Mouse (Mus musculus) kidney, embryonic 14.5 days (tissue): ENCODE data around the gene Phf20. TPM values are rescaled to one million over a fixed set of nuclear protein-coding genes. Genes with fewer than 3 reads are reported as not detected.

Source experiments
- ATAC-seq: fragments of 200-750 bp; cut with Nextera tagmentation; 2 replicates; pipeline ENCODE4 v1.8.0; 2017; ENCODE audit warnings: moderate number of reproducible peaks, mild to moderate bottlenecking, moderate TSS enrichment, moderate library complexity; ENCODE audit not compliant: low FRiP score, low TSS enrichment
- H3K27ac ChIP-seq: fragments of 300-500 bp; sonication (generic); 2 replicates; pipeline ENCODE4 v1.5.1; 2014; ENCODE audit warnings: low read depth, mild to moderate bottlenecking, low read length, moderate library complexity, mixed read lengths
- H3K27me3 ChIP-seq: fragments of 300-500 bp; sonication (generic); 2 replicates; pipeline ENCODE4 v1.6.1; 2014; ENCODE audit warnings: mild to moderate bottlenecking, low read length; ENCODE audit not compliant: control insufficient read depth, insufficient read depth
- H3K36me3 ChIP-seq: fragments of 300-500 bp; sonication (generic); 2 replicates; pipeline ENCODE4 v1.6.1; 2014; ENCODE audit warnings: low read length, mixed read lengths; ENCODE audit not compliant: control insufficient read depth, insufficient read depth
- H3K4me1 ChIP-seq: fragments of 300-500 bp; sonication (generic); 2 replicates; pipeline ENCODE4 v1.6.1; 2014; ENCODE audit warnings: low read length, mixed read lengths; ENCODE audit not compliant: control insufficient read depth, insufficient read depth
- H3K4me2 ChIP-seq: fragments of 300-500 bp; sonication (generic); replicated peaks from 2 replicates; pipeline ENCODE4 v1.6.1; 2014; ENCODE audit warnings: low read depth, mild to moderate bottlenecking, low read length
- H3K4me3 ChIP-seq: fragments of 300-500 bp; sonication (generic); 2 replicates; pipeline ENCODE4 v1.5.1; 2014; ENCODE audit warnings: mild to moderate bottlenecking, low read length
- H3K9ac ChIP-seq: fragments of 300-500 bp; sonication (generic); 2 replicates; pipeline ENCODE4 v1.6.1; 2014; ENCODE audit warnings: low read depth, mild to moderate bottlenecking, low read length, moderate library complexity
- H3K9me3 ChIP-seq: fragments of 300-500 bp; sonication (generic); 2 replicates; pipeline ENCODE4 v1.6.1; 2016; ENCODE audit warnings: low read length; ENCODE audit not compliant: control insufficient read depth
- WGBS: fragments of 180-500 bp; shearing (Covaris S2); extraction: QIAGEN DNeasy Blood & Tissue Kit; methylation state at CpG from one replicate; pipeline ENCODE4 v1.1.7; 2014; 5-methylcytosine and 5-hydroxymethylcytosine counted together
- polyA plus RNA-seq: library from polyadenylated mRNA; unstranded; fragments of >200 nt; fragmentation: Nextera tagmentation; extraction: Ambion mirVana; gene quantifications from 2 replicates; pipeline ENCODE4 v1.2.1, GENCODE M21; 2014

Gene Phf20
- polyA plus RNA-seq, 1 experiment from 2014 or later = 71.7 TPM

DNA sequence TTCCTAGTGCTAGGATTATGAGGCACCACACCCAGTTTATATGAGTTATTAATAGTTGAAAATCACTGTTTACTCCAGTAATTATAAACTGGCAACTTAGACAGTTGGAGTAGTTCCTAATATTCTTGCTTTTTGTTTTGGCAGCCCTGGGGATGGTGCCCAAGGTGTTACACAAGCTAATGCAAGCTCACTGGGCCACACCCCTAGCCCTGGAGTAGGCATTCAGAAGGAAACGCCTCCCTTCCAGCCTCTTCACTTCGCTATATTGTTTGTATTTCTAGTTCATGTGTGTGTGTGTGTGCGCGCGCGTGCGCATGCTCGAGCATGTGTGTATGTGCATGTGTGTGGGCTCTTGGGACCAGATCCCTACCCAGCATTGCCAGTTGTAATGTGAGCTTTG lies 46.7 kb downstream of the Phf20 start:
- Histone ChIP-seq H3K36me3 (peaks cover 35% of the 10 kb centered on the region), H3K4me3 (no peak overlapping the region), H3K4me1 (no peaks in the 10 kb centered on the region), H3K27ac (no peak overlapping the region), H3K4me2 (no peak overlapping the region), H3K27me3 (no peaks in the 10 kb centered on the region), H3K9ac (no peak overlapping the region), H3K9me3 (no peaks in the 10 kb centered on the region)
- ATAC-seq = no peak
- 94% methylated on average over 8 of the region's 8 CpGs for whole genome bisulfite sequencing

DNA sequence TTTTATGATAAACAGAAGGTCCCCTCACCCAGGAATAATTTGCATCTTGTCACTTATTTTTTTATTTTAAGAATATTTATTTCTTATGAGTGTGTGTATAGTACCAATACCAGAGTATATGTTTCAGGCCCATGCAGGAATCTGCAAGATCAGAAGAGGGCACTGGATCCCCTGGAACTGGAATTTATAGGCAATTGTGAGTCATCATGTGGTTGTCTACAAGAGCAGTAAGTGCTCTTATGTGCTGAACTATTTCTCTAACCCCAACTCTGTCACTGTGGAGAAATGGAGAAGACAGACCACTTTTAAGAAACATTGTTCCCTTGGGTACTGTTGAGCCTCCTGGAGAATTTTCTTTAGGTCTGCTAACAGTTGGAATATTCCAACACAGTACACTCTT lies 51.3 kb downstream of the Phf20 start:
- Histone ChIP-seq H3K27me3 (no peaks in the 10 kb centered on the region), H3K4me2 (no peak overlapping the region), H3K9me3 (no peaks in the 10 kb centered on the region), H3K4me3 (no peak overlapping the region), H3K9ac (no peak overlapping the region), H3K4me1 (no peaks in the 10 kb centered on the region), H3K27ac (no peak overlapping the region), H3K36me3 (peaks cover 28% of the 10 kb centered on the region)
- no peak for ATAC-seq

GRCm38 (mm10) chr2:156250761-156251160 lies 54.5 kb downstream of the Phf20 start:
- Histone ChIP-seq H3K27me3 (no peaks in the 10 kb centered on the region), H3K4me2 (no peak overlapping the region), H3K4me3 (no peak overlapping the region), H3K9ac (no peak overlapping the region), H3K27ac (no peak overlapping the region), H3K4me1 (no peaks in the 10 kb centered on the region), H3K9me3 (no peaks in the 10 kb centered on the region), H3K36me3 (peaks cover 38% of the 10 kb centered on the region)
- no peak for ATAC-seq

GRCm38 (mm10) chr2:156251291-156251690 lies 55.0 kb downstream of the Phf20 start:
- Histone ChIP-seq H3K4me3 (no peak overlapping the region), H3K4me2 (no peak overlapping the region), H3K27me3 (no peaks in the 10 kb centered on the region), H3K9me3 (no peaks in the 10 kb centered on the region), H3K4me1 (no peaks in the 10 kb centered on the region), H3K27ac (no peak overlapping the region), H3K36me3 (peaks cover 38% of the 10 kb centered on the region), H3K9ac (no peak overlapping the region)
- no peak for ATAC-seq
- 97% methylated on average over 1 of the region's 1 CpGs for WGBS

- Histone ChIP-seq H3K4me1 (no peaks in the 10 kb centered on the region), H3K4me2 (no peak overlapping the region), H3K27me3 (no peaks in the 10 kb centered on the region), H3K36me3 (peaks cover 56% of the 10 kb centered on the region), H3K27ac (no peak overlapping the region), H3K9me3 (no peaks in the 10 kb centered on the region), H3K4me3 (no peak overlapping the region), H3K9ac (no peak overlapping the region)
- WGBS = 59% methylated on average over 2 of the region's 2 CpGs
- no peak for ATAC-seq
These were observed 60.8 kb downstream of the Phf20 start for GRCm38 (mm10) chr2:156257051-156257450.

DNA sequence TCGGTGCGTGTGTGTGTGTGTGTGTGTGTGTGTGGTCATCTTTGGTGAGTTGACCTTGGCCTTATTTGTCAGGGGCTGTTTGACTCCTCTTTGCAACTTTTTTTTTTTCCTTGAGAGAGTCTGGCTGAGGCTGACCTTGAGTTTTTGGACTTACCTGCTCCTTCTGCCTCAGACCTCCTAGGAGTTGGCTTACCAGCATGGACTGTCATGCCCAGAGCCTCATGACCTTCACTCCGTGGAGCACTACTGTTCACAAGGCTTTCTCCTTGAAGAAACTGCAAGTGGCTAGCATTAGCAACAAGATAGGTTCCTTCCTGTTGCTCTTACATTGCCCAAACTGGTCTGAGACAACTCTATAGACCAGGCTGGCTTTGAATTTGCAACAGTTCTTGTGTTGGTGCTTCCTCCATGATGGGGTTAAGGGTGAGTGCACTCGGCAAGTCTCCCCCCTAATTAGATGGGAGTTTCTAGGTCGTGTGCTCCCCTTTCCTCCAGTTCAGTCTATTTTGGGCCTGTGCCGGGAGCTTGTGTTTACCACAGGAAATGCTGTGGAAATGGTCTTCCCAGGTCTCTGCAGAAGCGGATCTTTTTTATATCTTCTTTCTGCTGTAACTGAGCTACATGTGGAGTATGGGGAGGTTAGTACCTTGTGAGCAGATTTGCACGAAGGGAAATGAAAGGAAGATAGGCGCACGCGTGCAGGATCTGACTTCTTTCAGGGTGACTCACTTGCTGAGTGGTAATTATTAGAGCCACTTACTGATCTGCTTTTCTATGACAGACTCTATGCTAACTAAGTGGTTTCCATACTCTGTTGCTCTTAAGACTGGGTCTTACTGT lies 61.9 kb downstream of the Phf20 start:
- Histone ChIP-seq H3K4me2 (no peak overlapping the region), H3K4me3 (no peak overlapping the region), H3K27ac (peak overlapping the region; percentile 25; the same call in 1 of the 2 replicates), H3K4me1 (no peaks in the 10 kb centered on the region), H3K36me3 (peaks cover 51% of the 10 kb centered on the region), H3K9me3 (no peaks in the 10 kb centered on the region), H3K9ac (no peak overlapping the region), H3K27me3 (no peaks in the 10 kb centered on the region)
- 75% methylated on average over 11 of the region's 11 CpGs for WGBS
- no peak for ATAC-seq

DNA sequence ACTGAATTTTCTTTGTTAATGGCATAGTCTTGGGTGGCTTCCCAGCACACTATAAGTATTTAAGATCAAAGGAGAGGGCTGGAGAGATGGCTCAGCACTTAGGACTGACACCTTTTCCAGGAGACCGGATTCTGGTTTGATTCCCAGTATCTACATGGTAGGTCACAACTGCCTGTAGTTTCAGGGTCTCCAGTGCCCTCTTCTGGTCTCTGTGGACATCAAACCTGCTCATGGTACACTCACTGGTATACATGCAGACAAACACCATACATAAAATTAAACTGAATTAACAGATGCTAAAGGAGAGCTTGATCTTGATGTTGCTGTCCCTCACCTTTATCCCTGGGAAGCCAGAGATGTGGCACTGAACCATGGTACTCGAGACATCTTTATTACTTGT lies 64.7 kb downstream of the Phf20 start:
- 89% methylated on average over 2 of the region's 2 CpGs for WGBS
- no peak for ATAC-seq
- H3K36me3 ChIP-seq = peaks cover 40% of the 10 kb centered on the region
- no peak overlapping the region for H3K4me3 ChIP-seq
- no peak overlapping the region for H3K27ac ChIP-seq
- H3K4me1 ChIP-seq = no peaks in the 10 kb centered on the region
- H3K9ac ChIP-seq = no peak overlapping the region
- no peaks in the 10 kb centered on the region for H3K9me3 ChIP-seq
- no peaks in the 10 kb centered on the region for H3K27me3 ChIP-seq
- no peak overlapping the region for H3K4me2 ChIP-seq

DNA sequence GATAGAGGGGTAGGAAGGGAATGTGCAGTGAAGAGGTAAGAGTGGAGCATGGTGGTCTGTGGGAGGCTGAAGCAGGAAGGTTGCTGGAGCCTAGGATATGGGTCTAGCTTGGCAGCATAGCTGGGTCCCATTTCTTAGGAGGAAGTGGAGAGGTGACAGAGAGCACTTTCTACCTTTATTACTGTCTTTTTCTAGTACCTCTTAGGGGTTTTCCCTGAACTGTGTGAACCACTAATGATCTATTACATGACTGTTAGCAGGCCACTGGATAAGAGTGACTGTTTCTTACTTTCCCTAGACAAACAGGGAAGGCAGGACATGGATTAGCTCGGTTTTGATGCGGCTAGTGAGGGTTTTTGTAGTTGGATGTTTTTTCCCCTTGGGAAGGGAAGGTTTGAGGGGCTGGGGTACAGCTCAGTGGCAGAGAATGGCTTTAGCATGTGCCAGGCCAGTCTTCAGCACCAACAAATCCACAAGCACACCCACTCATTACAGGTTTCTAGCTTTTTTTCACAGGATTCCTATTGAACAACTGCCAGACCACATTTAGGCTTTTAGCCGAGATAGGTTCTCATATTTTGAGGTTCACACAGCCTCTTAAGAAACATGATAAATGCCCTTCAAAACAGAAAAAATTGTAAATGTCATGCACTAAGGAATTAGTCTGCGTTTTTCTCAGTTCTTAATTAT lies 67.1 kb downstream of the Phf20 start:
- Histone ChIP-seq H3K36me3 (peaks cover 52% of the 10 kb centered on the region), H3K4me3 (no peak overlapping the region), H3K4me2 (no peak overlapping the region), H3K27me3 (no peaks in the 10 kb centered on the region), H3K27ac (no peak overlapping the region), H3K9me3 (no peaks in the 10 kb centered on the region), H3K9ac (no peak overlapping the region), H3K4me1 (no peaks in the 10 kb centered on the region)
- 89% methylated on average over 4 of the region's 4 CpGs for WGBS
- no peak for ATAC-seq

- H3K9me3 ChIP-seq = no peaks in the 10 kb centered on the region
- WGBS = 92% methylated on average over 9 of the region's 9 CpGs
- H3K4me3 ChIP-seq = no peak overlapping the region
- H3K4me1 ChIP-seq = no peaks in the 10 kb centered on the region
- H3K27me3 ChIP-seq = no peaks in the 10 kb centered on the region
- H3K36me3 ChIP-seq = peaks cover 32% of the 10 kb centered on the region
- ATAC-seq = no peak
- H3K27ac ChIP-seq = no peak overlapping the region
- H3K4me2 ChIP-seq = no peak overlapping the region
- H3K9ac ChIP-seq = no peak overlapping the region
These were observed 71.4 kb downstream of the Phf20 start for GRCm38 (mm10) chr2:156267636-156268035.
